Mouse (Mus musculus) kidney, adult 11 months (tissue): ENCODE measurements around the gene Gm12166.
A peak's percentile ranks its signal among the peaks of the same experiment; 100 is the strongest.
"Not testable (repeated sequence)": the region's sequence is repeated elsewhere in the genome, so short reads cannot be mapped to it uniquely, and the experiment has no call there.

Experiments
- DNase-seq: peaks from one replicate; pipeline ENCODE4 v3.0.0; 2022

Gm12166 gene

GRCm38 (mm10) chr11:46052105-46052659 lies at the start of gene Gm12166:
Gene Gm12166, minus strand, starts transcription at chr11:46052321.
- not testable (repeated sequence) for DNase-seq

DNA sequence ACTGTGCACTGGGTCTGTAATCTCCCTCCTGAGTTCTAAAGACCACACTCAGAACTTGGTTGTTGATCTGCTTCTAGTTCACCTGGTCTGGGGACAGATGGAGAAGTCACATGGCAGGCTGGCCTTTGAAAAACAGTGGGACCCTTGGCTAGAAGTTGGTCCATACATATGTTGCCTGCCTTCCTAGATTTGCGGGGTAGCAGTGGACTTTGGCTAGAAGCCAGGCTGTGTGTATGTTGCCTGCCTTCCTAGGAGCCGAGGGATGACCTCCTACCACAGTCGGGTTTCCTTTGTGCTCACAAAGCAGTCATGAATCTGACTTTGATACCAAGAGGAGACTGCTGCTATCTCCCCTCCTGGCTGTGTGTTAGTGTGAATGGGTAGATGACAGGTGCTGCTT lies 44.9 kb upstream of the Gm12166 start:
- DNase-seq = no peak

GRCm38 (mm10) chr11:46096265-46096649 lies 44.1 kb upstream of the Gm12166 start:
- no peak for DNase-seq

DNA sequence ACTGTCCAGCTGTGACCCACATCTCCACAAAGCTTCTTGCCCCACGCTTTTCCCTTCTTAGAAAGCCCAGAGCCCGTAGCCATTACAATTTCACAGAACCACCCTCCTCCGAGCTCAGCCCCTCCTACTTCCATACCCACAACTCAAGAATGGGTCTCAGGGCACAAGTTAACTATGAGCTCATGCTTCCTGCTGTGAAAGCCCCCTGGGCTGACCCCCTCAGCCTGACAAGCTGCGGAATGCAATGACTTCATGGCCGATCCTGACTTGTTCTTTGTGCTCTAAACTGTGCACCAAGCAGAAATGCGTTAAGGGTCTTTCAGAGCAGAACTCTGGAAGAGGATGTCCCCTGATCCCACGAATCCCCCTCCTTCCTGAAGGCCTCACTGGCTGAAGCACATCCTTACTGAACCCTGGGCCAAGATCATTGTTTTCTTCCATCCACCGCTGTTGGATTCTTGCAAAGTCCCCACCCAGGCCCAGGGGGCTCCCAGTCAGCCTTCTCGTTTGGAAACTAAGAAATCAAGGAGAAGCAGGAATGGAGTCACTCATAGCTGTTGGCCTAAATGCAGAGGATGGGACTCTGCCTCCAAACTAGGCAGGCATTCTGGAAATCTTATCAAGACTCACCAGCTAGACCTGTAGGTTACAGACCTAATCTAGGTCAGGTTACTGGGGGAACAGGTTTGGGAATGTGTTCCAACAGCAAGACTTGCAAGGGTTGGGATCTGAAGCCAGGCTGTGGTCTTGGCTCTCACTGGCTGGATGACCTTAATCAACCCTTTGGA lies 43.5 kb upstream of the Gm12166 start:
- no peak for DNase-seq

DNA sequence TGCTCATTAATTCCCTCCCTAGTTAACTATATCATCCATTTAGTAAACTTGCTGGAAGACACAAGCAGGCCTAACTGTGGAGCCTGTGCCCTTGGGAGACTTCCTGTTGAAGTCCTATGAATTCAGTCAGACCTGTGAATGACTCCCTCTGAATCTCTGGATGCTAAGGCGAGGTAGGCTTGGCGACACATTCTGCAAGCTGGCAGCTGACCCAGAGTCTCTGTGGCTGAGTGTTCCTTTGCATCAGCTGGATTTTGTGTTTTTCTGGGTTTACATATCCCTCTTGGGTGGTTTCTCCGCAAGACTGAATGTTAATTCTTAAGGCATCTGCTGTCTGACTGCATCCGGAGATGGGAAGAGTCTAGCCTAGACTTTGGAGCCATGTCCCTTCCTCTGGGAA lies 40.0 kb upstream of the Gm12166 start:
- DNase-seq = no peak

DNA sequence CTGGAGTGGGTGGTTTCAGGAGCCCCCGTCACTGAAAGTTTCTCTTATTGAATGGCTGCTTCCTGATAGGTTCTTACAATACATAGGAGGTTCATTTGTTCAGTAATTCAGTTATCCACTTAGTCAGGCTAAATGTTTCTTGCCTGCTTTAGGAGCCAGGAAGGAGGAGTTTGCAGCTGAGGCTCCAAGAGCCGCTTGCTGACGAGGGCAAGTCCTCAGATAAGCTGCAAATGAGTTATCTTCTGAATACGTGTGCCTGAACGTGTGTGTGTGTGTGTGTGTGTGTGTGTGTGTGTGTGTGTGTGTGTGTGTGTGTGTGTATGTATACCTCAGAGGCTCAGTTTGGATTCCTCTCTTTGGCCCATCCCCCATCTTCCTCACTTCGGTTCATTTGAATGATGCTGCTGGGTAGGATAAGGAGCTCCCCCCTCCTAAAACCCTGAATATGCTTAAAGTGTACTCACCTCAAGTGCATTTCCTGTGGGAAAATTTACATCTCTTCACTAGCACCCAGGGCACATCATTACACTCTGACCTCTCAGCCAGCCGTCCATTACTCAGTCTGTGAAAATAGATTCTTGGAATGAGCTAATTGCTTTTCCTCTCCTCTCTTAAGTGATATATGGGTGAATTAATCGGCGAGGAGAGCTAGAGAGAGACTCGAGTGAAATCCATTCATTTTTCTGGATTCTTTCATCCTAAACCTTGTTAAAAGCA lies 39.0 kb upstream of the Gm12166 start:
- no peak for DNase-seq

GRCm38 (mm10) chr11:46090036-46090725 lies 38.1 kb upstream of the Gm12166 start:
- DNase-seq = no peak

DNA sequence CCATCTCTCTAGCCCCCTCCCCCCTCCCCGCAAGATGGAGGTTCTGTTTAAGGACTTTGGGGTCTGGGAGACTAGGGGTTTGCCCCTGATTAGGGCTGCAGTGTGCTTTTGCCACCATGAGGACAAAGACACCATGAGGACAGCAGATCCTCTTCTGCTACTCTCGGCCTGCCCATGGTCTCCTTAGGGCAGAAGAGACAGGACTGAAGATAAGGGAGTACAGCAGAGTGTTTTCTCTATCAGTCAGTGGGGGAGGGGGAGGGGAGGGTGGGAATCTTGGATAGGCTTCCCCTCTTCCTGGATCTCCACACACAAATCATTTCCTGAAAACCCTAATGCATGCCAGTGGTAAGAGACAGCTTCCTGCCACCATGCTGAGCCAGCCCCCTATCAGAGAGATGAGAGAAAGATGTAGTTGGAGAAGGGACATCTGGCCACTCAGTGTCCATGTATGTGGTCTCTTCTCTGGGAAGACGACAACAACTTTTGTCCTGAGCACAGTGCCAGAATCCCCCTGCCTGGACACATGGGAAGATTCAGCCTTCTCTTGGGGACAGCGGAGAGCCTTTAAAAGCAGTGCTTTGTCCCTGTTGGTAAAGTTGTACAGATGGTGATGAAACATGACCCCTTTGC lies 37.1 kb upstream of the Gm12166 start:
- DNase-seq = no peak

DNA sequence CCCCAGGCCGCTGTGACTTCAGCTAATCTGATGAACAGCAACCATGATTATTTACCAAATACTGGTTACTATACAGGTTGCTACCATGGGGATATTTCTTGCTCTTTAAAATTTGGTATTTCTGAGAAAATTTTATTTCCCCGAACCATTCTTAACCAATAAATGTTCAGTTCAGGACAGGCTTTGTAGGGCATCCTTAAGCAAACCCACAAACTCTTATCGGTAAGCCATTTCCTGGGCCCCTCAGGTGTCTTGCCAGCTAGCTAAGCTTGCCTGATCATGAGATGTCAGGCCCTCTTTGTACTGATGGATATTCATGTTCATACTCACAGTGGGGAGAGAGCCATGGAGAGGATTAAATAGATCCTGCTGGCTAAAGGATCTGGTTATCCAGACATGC lies 34.3 kb upstream of the Gm12166 start:
- DNase-seq = no peak

DNA sequence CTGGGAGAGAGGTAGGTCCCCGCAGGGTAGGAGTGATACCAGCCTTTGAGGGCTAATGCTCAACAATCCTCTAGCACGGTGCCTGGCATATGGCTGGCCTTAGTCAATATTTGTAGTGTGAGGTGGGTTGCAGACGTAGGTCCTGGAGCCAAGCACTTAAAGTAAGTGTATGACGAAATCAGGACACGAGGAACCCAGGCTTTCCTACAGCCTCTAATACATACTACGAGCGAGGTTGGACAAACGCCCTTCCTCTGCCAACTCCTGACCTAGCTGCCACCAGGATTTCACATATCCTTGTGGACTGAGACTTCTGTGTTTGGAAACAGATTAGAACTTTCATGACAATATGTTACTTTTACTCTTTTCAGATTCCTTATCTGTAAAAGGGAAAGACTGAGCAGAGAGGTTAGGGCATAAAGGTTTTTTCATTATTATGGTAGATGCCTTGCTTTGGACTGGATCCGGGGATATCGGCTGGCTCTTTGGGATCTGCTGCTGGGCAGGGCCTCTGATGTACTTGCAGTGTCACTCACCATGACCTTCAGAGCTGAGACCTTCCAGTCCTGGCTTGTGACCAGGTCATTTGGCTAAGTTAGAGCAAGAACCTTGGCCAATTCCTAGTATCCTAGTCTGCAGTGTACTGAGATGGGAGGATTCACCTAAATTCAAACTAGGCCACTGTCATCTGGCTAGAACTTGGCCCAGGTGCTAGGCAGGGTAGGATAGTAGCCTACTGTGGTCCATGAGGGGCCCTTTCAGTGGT lies 33.5 kb upstream of the Gm12166 start:
- no peak for DNase-seq

DNA sequence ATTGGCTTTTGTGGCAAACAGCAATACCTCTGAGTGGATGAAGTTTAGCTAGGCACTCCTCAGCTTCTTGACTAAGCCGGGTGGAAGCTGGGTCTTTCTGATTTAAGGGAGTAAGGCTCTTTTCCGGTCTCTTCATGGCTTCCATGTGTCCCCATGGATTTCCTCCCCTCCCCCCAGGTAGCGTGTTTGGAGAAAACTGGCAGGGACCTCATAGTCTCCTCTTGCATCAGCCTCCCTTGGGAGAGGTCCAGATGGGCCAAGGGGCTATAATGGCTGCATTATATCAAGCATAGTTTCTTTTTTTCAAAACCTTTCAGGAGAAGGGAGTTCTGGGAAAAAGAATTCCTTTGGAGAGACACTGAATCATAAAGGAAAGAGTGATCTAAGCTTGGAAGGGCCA lies 32.4 kb upstream of the Gm12166 start:
- DNase-seq = no peak

- no peak for DNase-seq
Measured at GRCm38 (mm10) chr11:46083835-46084444, 31.8 kb upstream of the Gm12166 start.

DNA sequence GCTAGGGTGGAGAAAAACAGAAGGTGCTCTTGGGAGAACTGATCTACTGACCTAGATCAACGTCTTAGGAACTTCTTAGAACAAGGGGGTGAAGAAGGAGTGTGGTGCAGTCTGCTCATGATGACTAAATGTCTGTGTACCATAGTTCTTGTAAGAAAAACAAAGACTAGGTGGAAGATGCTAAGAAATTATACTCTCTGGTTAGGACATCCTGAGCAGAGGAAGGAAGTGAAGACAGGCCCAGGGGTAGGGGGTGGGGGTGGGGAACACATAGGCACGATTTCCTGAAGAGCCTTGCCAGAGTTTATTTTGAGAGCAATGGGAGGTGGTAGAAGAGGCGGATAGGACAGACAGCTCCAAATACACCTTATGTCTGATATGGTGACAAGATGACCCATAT lies 31.3 kb upstream of the Gm12166 start:
- DNase-seq = no peak

GRCm38 (mm10) chr11:46081075-46081474 lies 29.0 kb upstream of the Gm12166 start:
- DNase-seq = no peak

GRCm38 (mm10) chr11:46077732-46078375 lies 25.7 kb upstream of the Gm12166 start:
- DNase-seq = peak; percentile 34

DNA sequence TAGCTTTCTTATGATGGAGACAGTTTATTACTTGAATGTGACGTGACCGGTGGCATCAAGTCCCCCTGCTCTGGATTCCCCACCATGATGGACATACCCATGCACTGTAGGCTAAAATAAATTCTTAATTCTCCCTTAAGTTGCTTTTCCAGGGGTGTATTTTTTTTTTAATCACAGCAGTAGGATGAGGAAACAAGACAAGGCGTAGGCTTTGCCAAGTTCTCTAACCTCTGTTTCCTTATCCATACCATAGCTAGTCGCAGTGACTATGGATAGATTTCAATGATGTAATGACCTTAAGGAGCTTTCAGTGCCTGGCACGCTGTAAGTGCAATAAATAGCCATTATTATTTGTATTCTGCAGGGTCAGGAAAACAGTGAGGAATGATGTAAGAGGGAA lies 25.2 kb upstream of the Gm12166 start:
- DNase-seq = no peak

GRCm38 (mm10) chr11:46076442-46077158 lies 24.5 kb upstream of the Gm12166 start:
- DNase-seq = no peak

GRCm38 (mm10) chr11:46075507-46075906 lies 23.4 kb upstream of the Gm12166 start:
- DNase-seq = no peak

DNA sequence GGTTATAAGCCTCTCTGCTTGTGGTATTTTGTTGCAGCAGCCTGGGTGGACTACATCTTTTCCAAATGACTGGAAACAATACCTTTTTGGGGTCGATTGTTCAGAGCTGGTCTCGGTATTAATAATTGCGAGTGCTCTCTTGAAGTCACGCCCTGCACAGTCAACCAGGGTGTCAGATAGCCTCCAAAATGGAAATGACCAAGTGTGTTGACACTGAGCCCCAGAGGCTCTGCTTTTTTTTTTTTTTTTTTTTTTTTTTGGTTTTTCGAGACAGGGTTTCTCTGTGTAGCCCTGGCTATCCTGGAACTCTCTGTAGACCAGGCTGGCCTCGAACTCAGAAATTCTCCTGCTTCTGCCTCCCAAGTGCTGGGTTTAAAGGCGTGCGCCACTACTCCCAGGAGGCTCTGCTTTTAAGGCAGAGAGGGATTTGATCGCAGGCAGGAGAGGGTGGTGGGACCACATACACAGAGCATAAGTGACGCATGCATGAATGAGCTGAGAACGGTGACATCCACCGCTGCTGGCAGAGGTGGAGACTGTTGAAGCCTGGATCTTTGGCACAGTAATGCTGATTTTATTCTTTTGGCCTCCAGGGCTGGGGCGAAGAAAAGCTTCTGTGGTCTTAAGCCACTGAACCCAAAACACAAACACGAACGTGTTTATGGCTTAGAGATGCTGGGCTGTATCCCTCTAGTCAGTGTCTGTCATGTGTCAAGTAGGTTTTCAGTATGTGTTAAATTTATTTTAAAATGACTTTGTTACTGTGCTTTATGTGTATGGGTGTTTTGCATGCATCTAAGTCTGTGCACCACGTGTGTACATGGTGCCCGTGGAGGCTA lies 21.9 kb upstream of the Gm12166 start:
- DNase-seq = no peak
